Mouse (Mus musculus) spleen, adult 18-20 months (tissue): ENCODE data around the gene Ncaph.
"Not testable (repeated sequence)": the region's sequence is repeated elsewhere in the genome, so short reads cannot be mapped to it uniquely, and the experiment has no call there.

Experiments used
- DNase-seq, 2 experiments: peaks; one replicate each; pipeline ENCODE4 v3.0.0; 2022; ENCODE audit warnings: mixed read lengths in 2 of 2

Ncaph gene

DNA sequence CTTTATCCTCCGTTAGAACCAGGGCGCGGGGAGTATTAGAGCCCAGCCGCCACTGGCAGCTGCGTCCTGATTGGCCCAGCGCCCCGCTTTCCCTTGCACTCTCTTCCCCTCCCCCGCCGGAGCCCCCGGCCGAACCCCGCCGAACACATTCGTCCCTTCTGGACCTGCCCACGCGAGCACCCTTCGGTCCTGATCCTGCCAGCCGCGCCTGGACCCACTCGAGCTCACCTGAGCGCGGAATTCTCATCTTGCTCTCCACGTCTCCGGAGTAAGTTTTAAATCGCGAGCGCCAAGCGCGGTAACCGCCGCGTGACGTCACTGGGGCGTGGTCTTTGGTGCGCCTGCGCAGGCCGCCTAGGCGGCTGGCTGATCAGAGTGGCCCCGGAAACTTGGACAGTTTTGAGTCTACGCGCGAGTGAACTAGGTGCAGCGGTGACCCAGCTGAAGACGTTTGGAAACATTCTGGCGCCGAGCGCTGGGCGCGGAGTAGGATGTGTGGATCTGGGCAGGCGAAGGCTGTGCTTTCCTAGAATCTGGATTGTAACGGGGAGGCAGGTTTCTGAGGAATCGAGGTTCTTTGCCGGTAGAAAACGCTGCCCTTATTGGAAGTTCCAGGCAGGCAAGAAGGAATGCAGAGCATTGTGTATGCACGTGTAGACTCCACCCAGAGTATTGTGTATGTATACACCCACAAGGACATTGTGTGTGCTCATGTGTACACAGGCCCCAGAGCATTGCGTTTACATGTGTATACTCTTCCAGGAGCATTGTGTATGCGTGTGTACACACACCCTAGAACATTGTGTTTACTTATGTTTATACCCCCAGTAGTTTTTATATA is at the start of gene Ncaph:
Ncaph (minus strand) TSS at position 334 of the 841 bp plus-strand sequence.
- peak; percentile 89 to 98 for DNase-seq

DNA sequence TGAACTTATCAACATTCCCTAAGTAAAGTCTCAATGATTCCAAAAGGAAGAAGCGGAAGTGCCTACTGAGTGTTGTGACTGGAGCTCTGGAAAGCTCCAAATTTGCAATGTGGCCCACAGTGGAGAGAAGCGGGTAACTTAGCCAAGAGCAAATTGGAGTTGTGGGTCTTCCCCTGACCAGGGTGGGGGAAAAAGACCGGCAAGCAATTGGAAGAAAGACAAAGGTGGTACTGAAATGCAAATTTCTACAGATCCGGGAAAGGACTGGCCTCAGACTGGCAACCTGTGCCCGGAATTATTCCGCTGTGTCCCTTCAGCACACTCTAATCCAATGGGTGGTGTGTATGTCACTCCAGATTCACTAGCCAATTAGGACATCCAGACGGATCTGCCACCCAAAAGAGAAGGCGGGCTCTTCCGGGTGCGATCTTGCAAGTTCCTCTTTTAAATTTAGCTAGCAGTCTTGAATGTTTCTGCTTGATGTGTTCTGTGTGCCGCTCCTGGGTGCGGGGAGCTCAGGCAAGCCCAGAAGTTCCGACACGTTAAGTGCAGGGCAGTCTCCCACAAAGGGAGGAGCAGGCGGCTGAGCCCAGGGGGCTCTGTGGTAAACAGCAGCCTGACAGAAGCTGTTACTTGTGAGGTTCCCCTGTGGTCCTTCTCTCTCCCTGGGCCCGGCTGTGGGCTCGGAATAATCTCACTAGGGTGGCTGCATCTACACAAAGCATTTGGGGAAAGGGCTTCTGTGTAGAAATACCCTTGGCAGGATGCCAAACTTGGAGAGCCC is 49.0 kb upstream of the Ncaph start:
- peak; percentile 60 to 65 for DNase-seq

DNA sequence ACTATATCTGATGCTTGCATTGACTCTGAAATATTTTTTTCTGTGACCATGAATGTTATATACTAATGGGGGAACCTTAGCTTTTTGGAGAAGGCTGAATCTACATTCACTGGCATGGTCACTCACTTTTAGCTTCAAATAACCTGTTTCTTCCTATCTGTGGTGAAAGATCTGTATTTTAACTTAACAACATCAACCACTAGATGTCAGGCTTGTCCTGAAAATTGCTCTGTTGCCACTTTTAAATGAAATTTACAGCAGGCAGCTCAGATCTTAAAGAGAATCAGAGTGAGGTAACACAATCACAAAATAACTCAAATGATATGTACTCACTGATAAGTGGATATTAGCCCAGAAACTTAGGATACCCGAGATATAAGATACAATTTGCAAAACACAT is 32.5 kb upstream of the Ncaph start:
- not testable (repeated sequence) for DNase-seq

DNA sequence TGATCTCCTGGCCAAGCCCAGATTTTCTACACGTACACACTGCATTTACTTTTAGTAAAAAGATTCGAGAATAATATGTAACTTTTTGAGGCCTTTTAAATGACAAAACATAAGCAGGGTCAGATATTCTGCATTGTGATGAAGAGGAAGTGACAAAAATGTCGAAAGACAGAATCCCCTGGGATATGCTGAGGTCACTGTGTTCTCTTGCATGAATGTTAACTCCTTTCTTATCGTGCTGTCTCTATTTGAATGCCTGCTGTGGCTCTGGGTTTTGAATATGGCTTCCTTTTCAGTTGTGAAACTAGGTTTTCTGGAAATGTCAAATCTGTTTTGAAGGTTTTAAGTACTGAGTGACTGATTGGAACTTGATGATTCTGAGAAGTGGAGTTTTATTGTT is 31.9 kb upstream of the Ncaph start:
- no peak for DNase-seq

DNA sequence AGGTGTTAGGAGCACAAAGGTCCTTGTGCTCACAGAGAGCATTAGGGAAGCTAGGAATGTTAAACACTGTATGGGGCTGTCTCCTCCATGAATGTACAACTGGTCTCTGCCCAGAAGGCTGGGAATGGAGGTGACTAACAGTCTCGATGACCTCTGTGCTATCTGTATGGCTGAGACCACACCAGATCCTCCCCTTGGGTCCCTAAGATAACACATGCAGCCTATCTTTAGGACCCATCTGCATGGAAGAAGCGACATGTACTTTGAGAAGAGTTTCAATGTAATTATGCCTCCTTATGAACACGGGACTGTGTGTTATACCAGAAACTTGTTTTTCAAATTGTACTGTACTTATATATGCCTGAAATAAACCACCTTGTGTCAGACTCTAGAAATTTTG is 11.9 kb upstream of the Ncaph start:
- no peak for DNase-seq

DNA sequence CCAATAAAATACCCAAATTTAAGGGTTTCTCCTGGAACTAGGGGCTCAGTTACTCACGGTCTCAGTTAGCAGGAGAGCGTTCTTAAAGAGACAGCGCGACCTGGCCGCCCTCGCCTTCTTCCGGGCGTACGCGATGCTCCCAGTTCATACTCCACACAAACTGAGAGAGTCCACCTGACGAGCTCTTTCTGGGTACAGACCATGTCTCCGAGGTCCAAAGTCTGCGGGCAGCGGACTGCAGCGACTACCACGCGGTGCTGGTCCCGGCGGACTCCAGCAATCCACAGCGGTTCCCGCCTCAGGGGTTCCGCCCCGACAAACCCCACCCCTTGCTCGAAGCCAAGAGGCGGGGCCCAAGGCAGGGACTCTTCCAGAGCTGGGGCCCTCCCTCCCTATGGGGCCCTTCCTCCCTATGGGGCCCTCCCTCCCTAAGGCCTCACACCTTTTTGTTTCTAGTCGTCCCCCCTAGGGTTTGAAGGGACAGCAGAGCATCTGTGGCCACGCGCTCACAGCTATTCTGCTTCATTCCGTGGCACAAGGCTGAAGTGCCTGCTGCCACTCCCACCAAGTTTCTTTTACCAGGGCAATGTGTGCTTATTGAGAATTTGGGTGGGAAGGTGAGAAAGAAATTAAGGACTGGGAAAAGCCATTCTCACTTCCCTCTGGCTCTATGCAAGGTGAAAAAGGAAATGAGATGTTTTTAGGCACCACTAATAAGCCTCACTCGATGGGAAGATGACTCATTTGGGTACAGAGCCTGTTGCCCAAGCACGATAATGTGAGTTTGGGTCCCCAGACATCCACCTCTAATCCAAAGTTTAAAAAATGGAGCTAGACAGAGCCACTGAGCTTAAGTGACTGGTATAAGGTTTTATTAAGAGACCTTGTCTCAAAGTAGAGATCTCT is 9.7 kb upstream of the Ncaph start, which contains the start of gene Itpripl1:
Itpripl1 (minus strand) TSS at position 285 of the 906 bp plus-strand sequence.
- DNase-seq, result peak; percentile 64 to 78

DNA sequence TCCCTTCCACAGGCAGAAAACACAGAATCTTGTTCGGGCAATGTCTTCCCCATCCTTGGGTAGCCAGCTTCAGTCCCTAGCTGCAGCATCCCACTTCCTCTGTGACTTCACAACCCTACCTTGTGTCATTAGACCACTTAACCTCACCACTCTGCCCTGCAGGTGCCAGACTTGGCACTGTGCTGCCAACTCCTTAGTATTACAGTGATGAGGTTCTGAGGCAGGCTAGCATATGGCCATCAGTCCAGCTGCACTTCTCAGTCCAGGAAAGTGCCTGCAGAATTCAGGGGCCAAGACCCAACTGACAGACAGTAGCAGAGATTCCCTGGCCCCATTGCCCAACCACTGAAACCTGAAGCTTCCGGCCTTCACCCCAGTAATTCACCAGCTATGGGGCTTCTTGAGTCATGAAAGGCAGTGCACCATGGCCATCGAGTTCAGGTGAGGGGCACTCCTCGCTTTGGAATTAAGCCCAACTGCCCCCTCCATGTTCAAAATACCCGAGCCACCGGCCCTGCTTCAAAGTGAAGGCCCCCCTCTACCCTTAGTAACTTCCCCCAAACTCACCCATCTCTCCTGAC is 8.9 kb upstream of the Ncaph start:
- DNase-seq, result peak in 1 of 2 experiments; percentile 13

DNA sequence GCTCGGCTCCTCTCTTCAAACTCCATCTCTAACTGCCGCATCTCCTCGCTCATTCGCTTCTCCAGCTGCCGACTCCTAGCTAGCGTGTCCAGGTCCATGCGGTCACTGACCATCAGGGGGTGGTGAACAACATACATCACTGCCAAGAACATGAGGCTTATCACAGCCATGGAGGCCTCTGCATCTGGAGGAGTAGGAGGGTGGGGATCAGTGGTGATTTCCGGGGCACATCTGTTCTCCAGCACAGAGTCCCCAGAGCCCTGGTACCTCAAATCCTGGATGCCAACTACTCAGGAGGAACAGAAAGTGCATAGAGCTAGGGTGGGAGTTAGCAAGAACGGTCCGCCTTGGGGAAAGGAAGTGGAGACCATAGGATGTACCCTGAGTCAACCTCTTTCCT is 8.3 kb upstream of the Ncaph start:
- no peak for DNase-seq

DNA sequence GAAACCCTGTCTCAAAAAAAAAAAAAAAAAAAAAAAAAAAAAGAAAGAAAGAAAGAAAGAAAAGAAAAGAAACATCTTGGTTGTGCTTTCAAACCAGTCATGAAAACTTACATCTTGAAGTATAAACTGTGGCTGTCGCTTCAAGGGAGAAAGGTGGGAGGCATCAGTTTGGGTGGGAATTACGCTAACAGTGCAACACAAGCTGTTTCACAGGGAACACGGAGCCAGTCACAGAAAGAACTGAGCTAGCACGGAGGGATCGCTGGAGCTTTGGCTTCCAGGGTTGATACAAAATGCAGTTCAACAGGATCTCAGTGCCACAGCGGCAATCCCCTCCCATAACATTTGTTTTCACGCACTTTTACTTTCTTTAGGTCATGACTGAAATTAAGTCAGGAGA is 6.3 kb upstream of the Ncaph start:
- no peak for DNase-seq

DNA sequence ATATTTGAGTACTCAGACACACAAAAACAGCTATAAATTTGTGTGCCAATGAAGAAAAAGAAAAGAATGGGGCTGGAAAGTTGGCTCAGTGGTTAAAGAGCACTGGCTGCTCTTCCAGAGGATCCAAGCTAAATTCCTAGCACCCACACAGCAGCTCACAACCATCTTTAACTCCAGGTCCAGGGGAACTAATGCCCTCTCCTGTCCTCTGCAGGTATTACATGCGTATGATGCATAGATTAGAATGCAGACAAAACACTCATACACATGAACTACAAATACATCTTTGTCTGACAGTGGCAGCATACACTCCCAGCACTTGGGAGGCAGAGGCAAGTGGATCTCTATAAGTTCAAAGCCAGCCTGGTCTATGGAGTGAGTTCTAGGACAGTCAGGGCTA is 5.9 kb upstream of the Ncaph start:
- DNase-seq, result no peak

DNA sequence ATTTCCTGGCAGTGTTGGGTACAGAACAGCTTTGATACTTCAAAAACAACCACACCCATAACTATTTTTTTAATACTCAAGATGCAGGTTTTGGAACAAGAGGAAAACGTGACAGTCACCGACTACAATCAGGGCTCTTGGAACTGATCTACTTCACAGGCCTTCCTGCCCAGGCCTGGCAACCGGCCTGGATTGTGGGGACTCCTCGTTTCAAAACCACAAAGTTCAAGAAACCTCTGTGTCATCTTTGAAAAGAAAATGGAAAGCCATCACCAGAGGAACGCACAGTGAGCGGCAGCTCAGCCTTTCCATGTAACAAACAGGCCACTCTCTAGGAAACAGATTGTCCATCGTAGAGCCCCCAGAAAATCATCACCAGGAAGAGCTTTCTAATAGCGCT is 5.3 kb upstream of the Ncaph start:
- no peak for DNase-seq

DNA sequence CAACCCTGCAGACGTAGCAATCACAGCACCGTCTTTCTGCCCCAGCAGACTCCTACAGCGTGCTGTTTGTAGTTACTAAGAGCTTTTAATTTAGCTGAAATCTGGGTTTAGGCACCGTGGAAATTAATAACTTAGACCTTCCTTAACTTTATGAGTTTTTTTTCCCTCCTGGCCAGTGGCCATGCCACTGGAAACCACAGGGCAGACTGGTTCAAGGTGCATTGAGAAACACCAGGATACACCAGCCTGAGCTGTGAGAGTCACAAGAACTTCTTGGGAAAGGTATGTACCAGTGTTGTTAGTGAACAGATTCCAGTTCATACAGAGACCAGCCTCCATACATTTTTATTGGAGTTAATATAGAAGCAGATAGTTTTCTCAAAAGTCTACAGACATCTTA is 4.7 kb upstream of the Ncaph start:
- no peak for DNase-seq

DNA sequence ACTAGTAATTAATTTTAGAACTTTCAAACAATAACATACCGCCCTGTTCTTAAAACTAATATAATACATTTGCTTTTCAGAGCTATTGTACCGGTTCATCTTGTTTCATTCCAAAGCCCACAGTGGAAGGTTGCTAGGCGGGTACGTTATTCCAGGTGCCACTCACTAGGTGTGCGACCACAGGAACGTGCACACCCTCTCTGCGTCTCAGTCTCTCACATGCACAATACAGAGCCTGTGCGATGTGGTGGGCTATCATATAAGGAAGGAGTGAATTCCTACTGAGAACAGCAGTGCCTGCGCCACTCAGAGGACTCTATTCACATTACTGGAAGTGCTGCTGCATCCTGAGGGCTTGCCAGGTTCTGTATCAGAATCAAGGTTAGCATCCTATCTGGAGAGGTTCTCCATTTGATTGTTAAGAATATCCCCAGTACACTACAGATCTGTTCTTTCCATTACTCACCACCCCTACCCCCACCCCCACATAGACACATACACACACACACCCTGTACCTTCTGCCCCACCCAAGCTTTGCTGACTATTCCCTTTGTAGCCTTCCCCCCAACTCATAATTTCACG is 4.2 kb upstream of the Ncaph start:
- DNase-seq, result no peak

DNA sequence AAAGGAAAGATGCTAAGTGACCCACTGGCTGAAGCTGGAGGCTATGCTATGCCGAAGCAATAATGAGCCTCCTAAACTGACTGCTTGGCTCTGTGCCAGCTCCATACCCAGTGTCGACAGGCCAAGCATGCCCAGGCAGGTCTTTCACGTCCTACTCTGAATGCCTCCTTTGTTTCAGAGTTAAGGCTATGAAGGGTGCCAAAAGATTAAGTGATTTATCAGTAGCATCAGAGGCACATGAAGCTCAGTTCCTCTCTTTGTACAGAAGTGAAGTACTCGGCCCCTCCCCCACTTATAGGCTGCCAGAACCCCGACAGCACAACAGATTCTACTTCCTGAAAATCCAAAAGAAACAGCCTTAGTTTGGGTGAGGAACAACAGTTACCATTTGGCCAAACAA is 3.2 kb upstream of the Ncaph start:
- DNase-seq, result peak in 1 of 2 experiments; percentile 16

DNA sequence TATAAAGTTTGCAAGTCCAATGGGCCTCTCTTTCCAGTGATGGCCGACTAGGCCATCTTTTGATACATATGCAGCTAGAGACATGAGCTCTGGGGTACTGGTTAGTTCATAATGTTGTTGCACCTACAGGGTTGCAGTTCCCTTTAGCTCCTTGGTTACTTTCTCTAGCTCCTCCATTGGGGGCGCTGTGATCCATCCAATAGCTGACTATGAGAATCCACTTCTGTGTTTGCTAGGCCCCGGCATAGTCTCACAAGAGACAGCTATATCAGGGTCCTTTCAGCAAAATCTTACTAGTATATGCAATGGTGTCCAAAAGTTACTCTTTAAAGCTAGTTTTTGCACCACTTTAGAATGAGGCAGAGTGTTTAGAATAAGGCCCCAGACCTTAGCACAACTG is 1.5 kb upstream of the Ncaph start:
- not testable (repeated sequence) for DNase-seq

DNA sequence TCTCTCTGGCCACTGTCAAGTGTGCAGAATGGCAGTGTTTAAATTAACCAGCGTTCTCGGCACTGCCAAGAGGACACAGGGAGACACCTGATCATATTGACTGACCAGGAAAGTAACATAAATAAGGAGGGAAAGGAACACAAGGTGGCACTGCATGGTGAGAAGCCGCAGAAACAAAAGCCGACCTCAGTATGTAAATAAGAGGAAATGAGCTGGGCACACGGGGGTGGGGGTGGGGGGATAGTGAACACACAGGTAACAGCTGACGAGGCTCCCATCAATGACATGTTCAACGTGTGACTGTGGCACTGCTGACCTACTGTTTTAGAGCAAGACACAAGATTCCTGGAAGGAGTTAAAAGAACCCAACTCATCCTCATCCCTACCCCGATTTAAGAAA is 2.4 kb downstream of the Ncaph start:
- DNase-seq, result no peak

DNA sequence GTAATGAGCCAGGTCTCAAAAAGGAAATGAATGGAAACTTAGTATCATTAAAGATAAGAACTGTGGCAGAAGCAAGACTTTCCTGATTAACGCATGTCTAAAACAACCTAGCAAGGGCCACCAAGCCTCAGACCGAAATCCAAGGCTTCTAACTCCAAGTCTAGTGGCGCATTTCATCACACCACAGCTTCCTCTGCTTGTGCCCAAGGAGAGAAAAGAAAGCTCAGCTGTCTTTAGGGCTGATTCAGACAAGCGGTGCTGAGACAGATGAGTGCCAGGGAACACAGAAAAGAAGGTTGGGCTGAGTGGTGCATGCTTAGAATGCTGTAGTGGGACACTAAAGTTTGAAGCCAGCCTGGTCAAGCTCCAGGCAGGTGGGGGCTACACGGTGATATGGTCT is 4.8 kb downstream of the Ncaph start:
- DNase-seq, result no peak

DNA sequence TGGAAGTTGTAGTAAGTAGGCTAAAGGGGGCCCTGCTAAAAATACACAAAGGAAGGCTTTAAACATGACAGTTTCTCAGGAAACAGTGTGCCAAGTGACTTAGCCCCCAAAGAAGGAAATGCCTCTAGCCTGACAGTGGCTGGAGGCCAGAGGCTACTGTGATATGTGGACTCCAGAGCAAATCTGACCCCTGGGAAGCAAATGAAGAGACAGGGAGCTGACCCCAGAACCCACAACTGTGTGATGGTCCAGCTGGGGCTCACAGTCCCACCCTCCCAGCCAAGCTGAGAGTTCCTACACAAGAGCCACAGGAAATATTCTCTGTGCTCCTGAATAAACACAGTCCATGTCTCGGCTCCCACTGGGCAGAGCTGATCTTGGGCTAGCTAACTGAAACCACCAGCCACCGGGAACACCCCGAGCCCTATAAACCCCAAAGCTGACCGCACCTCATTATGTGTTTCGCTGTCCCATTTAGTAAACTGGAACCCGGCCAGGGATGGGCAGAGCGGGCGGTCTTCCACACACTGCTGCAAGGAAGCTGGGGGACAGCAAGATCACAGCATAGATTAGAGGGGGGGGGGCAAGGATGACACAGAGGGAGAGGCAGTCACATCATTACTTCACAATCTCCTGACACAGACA is 12.0 kb downstream of the Ncaph start:
- no peak for DNase-seq

DNA sequence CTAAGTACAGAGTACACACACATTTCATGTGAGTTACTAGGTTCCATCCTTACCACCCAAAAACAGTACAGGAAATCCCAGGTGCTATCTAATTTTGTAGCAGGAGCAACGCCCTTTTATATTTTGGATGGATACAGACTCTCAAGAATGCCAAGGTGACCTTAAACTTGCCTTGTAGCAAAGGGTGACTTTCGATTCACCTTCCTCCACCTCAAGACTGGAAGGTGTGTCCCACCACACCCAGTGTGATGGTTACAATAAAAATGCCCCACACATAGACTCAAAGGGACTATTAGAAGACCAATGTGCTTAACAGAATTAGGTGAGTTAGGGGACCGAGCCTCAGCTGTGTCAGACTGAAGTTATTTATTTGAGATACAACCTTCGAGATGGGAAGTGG is 24.8 kb downstream of the Ncaph start:
- DNase-seq, result no peak

DNA sequence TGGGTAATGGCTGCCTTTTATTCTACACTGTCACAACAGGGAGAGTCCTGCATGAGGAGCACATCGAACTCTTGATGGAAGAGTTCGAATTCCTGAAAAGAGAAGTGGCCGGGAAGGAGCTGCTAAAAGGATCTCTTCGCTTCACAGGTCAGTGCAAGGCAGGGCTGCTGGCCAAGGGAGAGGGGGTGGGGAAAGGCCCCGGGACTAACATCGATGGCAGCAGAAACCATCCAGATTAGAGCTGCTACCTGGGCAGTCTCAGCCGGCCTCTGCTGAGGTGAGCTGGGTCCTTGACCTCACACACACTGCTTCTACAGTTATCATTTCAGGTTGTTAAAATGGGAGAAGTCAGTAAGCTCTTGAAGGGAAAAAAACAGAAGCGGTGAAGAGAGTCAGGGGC is 41.8 kb downstream of the Ncaph start:
- no peak for DNase-seq

DNA sequence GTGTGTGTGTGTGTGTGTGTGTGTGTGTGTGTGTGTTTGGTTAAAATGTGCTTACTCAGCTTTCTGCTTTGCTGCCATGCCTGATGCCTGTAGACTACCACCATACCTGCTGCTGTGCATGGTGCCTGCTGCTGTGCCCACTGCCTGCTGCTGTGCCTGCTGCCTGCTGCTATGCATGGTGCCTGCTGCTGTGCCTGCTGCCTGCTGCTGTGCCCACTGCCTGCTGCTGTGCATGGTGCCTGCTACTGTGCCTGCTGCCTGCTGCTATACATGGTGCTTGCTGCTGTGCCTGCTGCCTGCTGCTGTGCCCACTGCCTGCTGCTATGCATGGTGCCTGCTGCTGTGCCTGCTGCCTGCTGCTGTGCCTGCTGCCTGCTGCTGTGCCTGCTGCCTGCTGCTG is 43.6 kb downstream of the Ncaph start:
- not testable (repeated sequence) for DNase-seq

DNA sequence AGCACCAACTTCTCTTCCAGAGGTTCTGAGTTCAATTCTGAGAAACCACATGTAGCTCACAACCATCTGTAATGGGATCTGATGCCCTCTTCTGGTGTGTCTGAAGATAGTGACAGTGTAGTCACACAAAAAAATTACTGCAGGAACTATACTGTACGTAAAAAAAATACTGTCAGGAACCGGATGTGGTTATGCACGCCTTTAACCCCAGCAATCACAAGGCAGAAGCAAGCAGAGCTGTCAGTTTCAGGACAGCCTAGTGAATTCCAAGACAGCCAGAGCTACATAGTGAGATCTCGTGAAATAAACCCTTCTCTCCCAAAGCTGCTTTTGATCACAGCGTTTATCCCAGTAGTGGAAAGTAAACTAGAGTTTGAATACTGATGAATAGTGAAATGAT is 47.5 kb downstream of the Ncaph start:
- no peak for DNase-seq
